Mouse (Mus musculus): Measurements from ENCODE around the gene Snapc1.

GRCm38 (mm10) chr12:73982533-73982932 lies 18.3 kb downstream of the Snapc1 start:
- no peak for TF ChIP-seq CTCF (IDR thresholded peaks at IDR 0.05; ENCODE audit: low read depth, low read length)
- no peak for TF ChIP-seq GATA1 (IDR thresholded peaks at IDR 0.05; ENCODE audit: borderline replicate concordance, low read length)

Data from G1E (cell line).